Mouse (Mus musculus): ENCODE results near the gene Gcnt7. TPM values are rescaled to one million over a fixed set of nuclear protein-coding genes. Genes with fewer than 3 reads are reported as not detected.

Gcnt7 gene
- polyA plus RNA-seq, 1 experiment from 2014 or later, result 2.2 TPM

DNA sequence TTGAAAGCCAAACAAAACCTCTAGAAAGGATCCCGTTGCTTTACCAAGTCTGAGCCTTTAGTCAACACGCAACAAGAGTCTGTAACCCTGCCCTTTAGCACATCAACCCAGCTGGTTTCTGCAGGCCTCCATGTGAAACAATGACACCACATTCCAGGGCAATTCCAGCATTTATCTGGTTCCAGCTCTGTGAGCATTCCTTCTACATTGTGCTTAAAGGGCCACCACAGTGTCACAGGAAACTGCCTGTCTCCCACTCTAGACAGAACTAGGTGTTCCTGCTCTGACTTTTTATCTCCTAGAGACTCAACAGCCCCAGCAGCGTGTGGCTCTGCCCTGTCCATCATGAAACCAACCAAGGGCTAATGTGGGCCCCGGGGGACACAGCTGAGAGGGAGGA, 45.1 kb downstream of the Gcnt7 start:
- no peaks in the 10 kb centered on the region for H3K36me3 ChIP-seq
- WGBS, result 51% methylated on average over 4 of the region's 4 CpGs
- DNase-seq (ENCODE audit: low spot score), result no peak
- H3K27me3 ChIP-seq (ENCODE audit: low read depth, poor library complexity, severe bottlenecking), result 0 out of 2 replicates have a peak, but pooled peaks cover 4% of the 10 kb centered on the region
- H3K4me3 ChIP-seq, result no peak overlapping the region
- peaks cover 18% of the 10 kb centered on the region for H3K4me1 ChIP-seq
- H3K9me3 ChIP-seq (replicated peaks), result no peaks in the 10 kb centered on the region
- no peak overlapping the region for H3K27ac ChIP-seq

DNA sequence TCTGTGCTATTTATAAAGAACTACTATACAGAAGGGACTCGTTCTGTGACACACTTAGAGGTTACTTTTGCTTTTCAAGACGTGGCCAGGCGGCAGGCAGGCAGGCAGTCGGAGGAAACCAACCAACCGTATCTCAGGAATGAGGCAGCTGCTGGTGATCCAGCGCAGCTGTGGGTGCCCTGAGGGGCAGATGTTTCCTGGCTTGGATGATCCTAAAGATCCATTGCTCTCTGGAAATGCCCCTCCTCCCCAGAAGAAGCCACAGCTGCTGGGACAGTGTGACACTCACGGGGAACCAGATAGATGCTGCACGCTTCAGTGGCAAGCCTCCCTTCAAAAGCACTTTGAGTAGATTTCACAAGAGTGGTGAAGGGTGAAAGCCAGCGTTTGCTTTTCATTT, 45.9 kb downstream of the Gcnt7 start:
- no peak for DNase-seq (ENCODE audit: low spot score)
- Histone ChIP-seq H3K27ac (no peak overlapping the region), H3K4me3 (no peak overlapping the region)

DNA sequence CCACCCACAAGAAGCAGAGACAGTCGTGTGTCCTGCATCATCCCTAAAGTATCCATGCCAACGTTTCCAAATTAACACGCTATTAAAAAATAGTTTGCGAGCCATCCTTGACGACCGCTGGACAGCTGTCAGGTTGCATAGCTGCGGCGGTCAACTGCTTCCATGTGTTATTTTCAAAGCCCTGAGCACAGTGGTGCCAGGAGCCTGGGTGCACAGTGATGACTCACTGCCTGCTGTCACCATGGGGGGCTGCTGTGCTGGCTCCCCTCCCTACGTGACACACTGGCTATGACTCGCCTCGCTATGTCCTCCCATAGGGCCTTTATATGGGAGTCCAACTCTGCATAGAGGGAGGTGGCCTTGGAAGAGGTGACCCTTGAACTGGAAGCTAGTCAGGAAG, 47.3 kb downstream of the Gcnt7 start:
- DNase-seq (ENCODE audit: low spot score), result no peak
- WGBS, result 86% methylated on average over 11 of the region's 11 CpGs

More for the DNA sequence above, 45.9 kb downstream of the Gcnt7 start:
- Histone ChIP-seq H3K27me3 (ENCODE audit: low read depth, poor library complexity, severe bottlenecking) (0 out of 2 replicates have a peak, but pooled peaks cover 4% of the 10 kb centered on the region), H3K4me1 (peaks cover 18% of the 10 kb centered on the region), H3K36me3 (no peaks in the 10 kb centered on the region), H3K9me3 (replicated peaks) (no peaks in the 10 kb centered on the region)
- 19% methylated on average over 9 of the region's 9 CpGs for WGBS

GRCm38 (mm10) chr2:172410686-172411085, 47.7 kb downstream of the Gcnt7 start:
- no peak overlapping the region for H3K4me3 ChIP-seq
- DNase-seq (ENCODE audit: low spot score), result no peak
- H3K4me1 ChIP-seq, result peaks cover 14% of the 10 kb centered on the region
- no peaks in the 10 kb centered on the region for H3K27me3 ChIP-seq (ENCODE audit: low read depth, poor library complexity, severe bottlenecking)
- H3K9me3 ChIP-seq (replicated peaks), result no peaks in the 10 kb centered on the region
- no peaks in the 10 kb centered on the region for H3K36me3 ChIP-seq
- 81% methylated on average over 2 of the region's 2 CpGs for WGBS
- no peak overlapping the region for H3K27ac ChIP-seq

More for the DNA sequence above, 47.3 kb downstream of the Gcnt7 start:
- Histone ChIP-seq H3K36me3 (no peaks in the 10 kb centered on the region), H3K27me3 (ENCODE audit: low read depth, poor library complexity, severe bottlenecking) (0 out of 2 replicates have a peak, but pooled peaks cover 3% of the 10 kb centered on the region), H3K9me3 (replicated peaks) (no peaks in the 10 kb centered on the region), H3K4me1 (peaks cover 14% of the 10 kb centered on the region), H3K27ac (no peak overlapping the region), H3K4me3 (no peak overlapping the region)

DNA sequence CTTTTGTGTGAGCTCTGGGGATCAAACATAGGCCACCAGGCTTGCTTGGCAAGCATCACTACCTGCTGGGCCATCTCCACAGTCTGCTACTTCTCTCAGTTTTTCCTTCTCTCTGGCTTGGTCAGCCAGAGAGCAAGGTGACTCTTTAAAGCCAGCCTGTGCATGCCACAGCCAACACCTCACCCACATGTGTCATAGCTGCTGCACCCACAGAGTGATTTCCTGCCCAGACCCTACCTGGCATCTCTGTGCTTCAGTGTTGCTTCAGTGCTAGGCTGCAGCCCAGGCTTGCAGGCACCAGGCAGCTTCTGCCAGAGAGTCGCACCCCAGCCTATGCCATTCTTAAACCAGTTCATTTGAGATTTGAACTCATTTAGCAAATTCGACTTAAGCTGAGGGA, 50.9 kb downstream of the Gcnt7 start:
- peaks cover 6% of the 10 kb centered on the region for H3K4me1 ChIP-seq
- H3K4me3 ChIP-seq, result no peak overlapping the region
- H3K36me3 ChIP-seq, result no peaks in the 10 kb centered on the region
- H3K27ac ChIP-seq, result no peak overlapping the region
- no peak for DNase-seq (ENCODE audit: low spot score)
- H3K27me3 ChIP-seq (ENCODE audit: low read depth, poor library complexity, severe bottlenecking), result no peaks in the 10 kb centered on the region
- WGBS, result 79% methylated on average over 2 of the region's 2 CpGs
- H3K9me3 ChIP-seq (replicated peaks), result no peaks in the 10 kb centered on the region

- 0 out of 2 replicates have a peak, but pooled peaks cover 2% of the 10 kb centered on the region for H3K4me1 ChIP-seq
- H3K9me3 ChIP-seq (replicated peaks), result no peaks in the 10 kb centered on the region
- 87% methylated on average over 4 of the region's 4 CpGs for WGBS
- no peak for DNase-seq (ENCODE audit: low spot score)
- no peaks in the 10 kb centered on the region for H3K27me3 ChIP-seq (ENCODE audit: low read depth, poor library complexity, severe bottlenecking)
- no peak overlapping the region for H3K4me3 ChIP-seq
- H3K36me3 ChIP-seq, result no peaks in the 10 kb centered on the region
- no peak overlapping the region for H3K27ac ChIP-seq
Observed at GRCm38 (mm10) chr2:172406173-172406572, 52.2 kb downstream of the Gcnt7 start.

GRCm38 (mm10) chr2:172405011-172405410, 53.4 kb downstream of the Gcnt7 start:
- Histone ChIP-seq H3K27ac (no peak overlapping the region), H3K27me3 (ENCODE audit: low read depth, poor library complexity, severe bottlenecking) (no peaks in the 10 kb centered on the region), H3K9me3 (replicated peaks) (no peaks in the 10 kb centered on the region), H3K36me3 (no peaks in the 10 kb centered on the region), H3K4me1 (no peaks in the 10 kb centered on the region), H3K4me3 (no peak overlapping the region)
- DNase-seq (ENCODE audit: low spot score), result no peak
- WGBS, result 67% methylated on average over 3 of the region's 3 CpGs

- no peak overlapping the region for H3K4me3 ChIP-seq
- no peaks in the 10 kb centered on the region for H3K9me3 ChIP-seq (replicated peaks)
- 68% methylated on average over 7 of the region's 7 CpGs for WGBS
- DNase-seq (ENCODE audit: low spot score), result no peak
- no peaks in the 10 kb centered on the region for H3K4me1 ChIP-seq
- no peak overlapping the region for H3K27ac ChIP-seq
- H3K27me3 ChIP-seq (ENCODE audit: low read depth, poor library complexity, severe bottlenecking), result no peaks in the 10 kb centered on the region
- H3K36me3 ChIP-seq, result no peaks in the 10 kb centered on the region
Observed at GRCm38 (mm10) chr2:172404239-172404638, 54.2 kb downstream of the Gcnt7 start.

GRCm38 (mm10) chr2:172401116-172401825, 57.1 kb downstream of the Gcnt7 start:
- H3K9me3 ChIP-seq (replicated peaks), result no peaks in the 10 kb centered on the region
- no peak overlapping the region for H3K27ac ChIP-seq
- no peak for DNase-seq (ENCODE audit: low spot score)
- WGBS, result 74% methylated on average over 13 of the region's 13 CpGs
- H3K36me3 ChIP-seq, result no peaks in the 10 kb centered on the region
- H3K4me3 ChIP-seq, result no peak overlapping the region
- H3K4me1 ChIP-seq, result peaks cover 2% of the 10 kb centered on the region; the same call in 1 of the 2 replicates
- no peaks in the 10 kb centered on the region for H3K27me3 ChIP-seq (ENCODE audit: low read depth, poor library complexity, severe bottlenecking)

Other genes with a start within 250 kb of the Gcnt7 start
- gene Mc3r, start 210.1 kb downstream of the Gcnt7 start, polyA plus RNA-seq (2016; fragmentation: Nextera tagmentation; extraction: Ambion mirVana), result not detected in 2 replicates
- gene Fam210b, start 113.0 kb downstream of the Gcnt7 start, polyA plus RNA-seq (2016; fragmentation: Nextera tagmentation; extraction: Ambion mirVana), result 10.7 and 13.7 TPM in 2 replicates
- gene Aurka, start 88.1 kb downstream of the Gcnt7 start, polyA plus RNA-seq (2016; fragmentation: Nextera tagmentation; extraction: Ambion mirVana), result 223 and 238 TPM in 2 replicates
- gene Cstf1, start 87.9 kb downstream of the Gcnt7 start, polyA plus RNA-seq (2016; fragmentation: Nextera tagmentation; extraction: Ambion mirVana), result 59.7 and 61.5 TPM in 2 replicates
- gene Cass4, start 64.8 kb downstream of the Gcnt7 start, polyA plus RNA-seq (2016; fragmentation: Nextera tagmentation; extraction: Ambion mirVana), result 0.11 and 0.39 TPM in 2 replicates
- gene Rtf2, start 18.0 kb downstream of the Gcnt7 start, polyA plus RNA-seq (2016; fragmentation: Nextera tagmentation; extraction: Ambion mirVana), result 78.6 and 79.5 TPM in 2 replicates
- 0.21 TPM in 1 of 2 replicates, not detected in the other for gene Fam209, start 13.9 kb upstream of the Gcnt7 start, polyA plus RNA-seq (2016; fragmentation: Nextera tagmentation; extraction: Ambion mirVana)
- 11.5 and 25.1 TPM in 2 replicates for gene Tfap2c, start 91.0 kb upstream of the Gcnt7 start, polyA plus RNA-seq (2016; fragmentation: Nextera tagmentation; extraction: Ambion mirVana)

Data from limb, embryonic 10.5 days (tissue).